Mouse (Mus musculus) stomach, embryonic 16.5 days (tissue): ENCODE measurements around the gene Mmp24. TPM values are rescaled to one million over a fixed set of nuclear protein-coding genes. Genes with fewer than 3 reads are reported as not detected.

Source experiments
- ATAC-seq: fragments of 200-750 bp; cut with Nextera tagmentation; 2 replicates; pipeline ENCODE4 v1.8.0; 2017; ENCODE audit warnings: moderate number of reproducible peaks, moderate TSS enrichment; ENCODE audit not compliant: insufficient read depth, low FRiP score
- H3K27ac ChIP-seq: fragments of 300-500 bp; sonication (generic); 2 replicates; pipeline ENCODE4 v1.5.1; 2014; ENCODE audit warnings: low read length
- H3K27me3 ChIP-seq: fragments of 300-500 bp; sonication (generic); 2 replicates; pipeline ENCODE4 v1.6.1; 2014; ENCODE audit warnings: low read length, control low read depth, mixed read lengths; ENCODE audit not compliant: control insufficient read depth, insufficient read depth
- H3K36me3 ChIP-seq: fragments of 300-500 bp; sonication (generic); 2 replicates; pipeline ENCODE4 v1.6.1; 2014; ENCODE audit warnings: low read length; ENCODE audit not compliant: control insufficient read depth, insufficient read depth
- H3K4me1 ChIP-seq: fragments of 300-500 bp; sonication (generic); 2 replicates; pipeline ENCODE4 v1.6.1; 2014; ENCODE audit warnings: low read length, control low read depth, mixed read lengths; ENCODE audit not compliant: control insufficient read depth, insufficient read depth
- H3K4me2 ChIP-seq: fragments of 300-500 bp; sonication (generic); 2 replicates; pipeline ENCODE4 v1.6.1; 2014; ENCODE audit warnings: low read depth, low read length, mixed read lengths
- H3K4me3 ChIP-seq: fragments of 300-500 bp; sonication (generic); replicated peaks from 2 replicates; pipeline ENCODE4 v1.5.1; 2014; ENCODE audit warnings: mild to moderate bottlenecking, low read length
- H3K9ac ChIP-seq: fragments of 300-500 bp; sonication (generic); 2 replicates; pipeline ENCODE4 v1.6.1; 2014; ENCODE audit warnings: low read length
- H3K9me3 ChIP-seq: fragments of 300-500 bp; sonication (generic); replicated peaks from 2 replicates; pipeline ENCODE4 v1.6.1; 2016; ENCODE audit warnings: low read length, control low read depth; ENCODE audit not compliant: control insufficient read depth
- WGBS: fragments of 180-500 bp; shearing (Covaris S2); extraction: QIAGEN DNeasy Blood & Tissue Kit; methylation state at CpG from one replicate; pipeline ENCODE4 v1.1.7; 2014; 5-methylcytosine and 5-hydroxymethylcytosine counted together
- polyA plus RNA-seq: library from polyadenylated mRNA; unstranded; fragments of >200 nt; fragmentation: Nextera tagmentation; extraction: Ambion mirVana; gene quantifications from 2 replicates; pipeline ENCODE4 v1.2.1, GENCODE M21; 2015

The Mmp24 gene
- polyA plus RNA-seq, 1 experiment from 2014 or later: 0.23 TPM

DNA sequence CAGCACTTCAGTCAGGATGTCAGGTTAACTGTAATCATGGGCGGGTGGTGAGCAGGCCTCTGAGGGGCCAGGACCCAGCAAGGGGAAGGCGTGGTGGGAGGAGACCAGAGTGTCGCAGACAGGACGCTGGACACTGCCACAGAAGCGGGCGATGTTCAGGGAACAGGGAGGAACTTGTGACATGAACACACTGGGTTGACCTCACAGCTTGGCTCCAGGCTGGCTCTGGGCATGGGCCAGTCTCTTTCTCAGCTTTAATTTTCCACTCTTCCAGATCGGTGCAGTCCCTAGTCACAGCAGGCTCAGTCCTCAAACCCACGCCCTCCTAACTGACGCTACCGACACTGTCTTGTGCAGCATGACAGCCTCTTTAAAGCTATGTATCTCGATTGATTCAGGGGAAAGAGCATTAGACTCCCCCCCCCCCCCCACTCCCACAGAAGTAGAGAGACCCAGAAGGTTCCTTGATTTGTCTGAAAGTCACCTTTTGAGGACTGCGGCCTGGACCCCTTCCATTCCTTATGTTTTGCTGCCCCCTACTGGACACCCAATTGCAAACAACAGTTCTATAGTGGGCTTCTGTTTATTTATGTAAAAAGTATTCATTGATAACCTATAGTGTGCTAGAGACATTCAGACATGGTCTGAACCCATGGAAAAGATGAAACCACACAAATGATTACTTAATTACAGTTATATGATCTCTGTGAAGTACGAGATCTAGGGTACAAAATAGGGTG is 10.3 kb upstream of the Mmp24 start:
- H3K27me3 ChIP-seq: no peaks in the 10 kb centered on the region
- no peaks in the 10 kb centered on the region for H3K36me3 ChIP-seq
- WGBS: 48% methylated on average over 13 of the region's 13 CpGs
- H3K4me3 ChIP-seq: no peak overlapping the region
- peak; percentile 44; the same call in 1 of the 2 replicates for ATAC-seq
- H3K27ac ChIP-seq: no peak overlapping the region
- H3K4me2 ChIP-seq: no peak overlapping the region
- H3K9me3 ChIP-seq: no peaks in the 10 kb centered on the region
- H3K4me1 ChIP-seq: no peaks in the 10 kb centered on the region
- H3K9ac ChIP-seq: 0 out of 2 replicates have a peak overlapping the region, but pooled peaks have one; percentile 9

DNA sequence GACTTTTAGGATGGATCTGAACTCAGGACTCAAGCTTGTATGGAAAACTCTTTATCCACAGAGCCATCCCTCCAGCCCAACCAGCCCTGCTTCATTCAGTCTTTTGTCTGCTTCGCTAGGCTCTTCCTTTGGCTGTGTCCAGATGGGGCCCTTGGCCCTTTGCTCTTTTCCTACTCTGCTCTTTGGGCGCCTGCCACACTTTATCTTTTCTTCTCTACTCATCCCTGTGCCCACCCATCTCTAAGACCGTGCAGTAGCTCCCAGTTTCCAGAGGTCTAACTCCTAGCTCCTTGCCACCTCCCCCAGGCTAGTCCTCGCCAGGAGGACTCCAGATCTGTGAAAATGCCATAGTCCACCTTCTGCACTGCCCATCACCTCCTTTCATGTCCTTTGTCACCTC is 1.5 kb upstream of the Mmp24 start:
- WGBS: 52% methylated on average over 4 of the region's 4 CpGs
- Histone ChIP-seq H3K4me3 (no peak overlapping the region), H3K4me2 (no peak overlapping the region), H3K27me3 (peaks cover 24% of the 10 kb centered on the region), H3K27ac (no peak overlapping the region), H3K9ac (no peak overlapping the region), H3K4me1 (peaks cover 2% of the 10 kb centered on the region; the same call in 1 of the 2 replicates), H3K9me3 (no peaks in the 10 kb centered on the region), H3K36me3 (no peaks in the 10 kb centered on the region)
- no peak for ATAC-seq

DNA sequence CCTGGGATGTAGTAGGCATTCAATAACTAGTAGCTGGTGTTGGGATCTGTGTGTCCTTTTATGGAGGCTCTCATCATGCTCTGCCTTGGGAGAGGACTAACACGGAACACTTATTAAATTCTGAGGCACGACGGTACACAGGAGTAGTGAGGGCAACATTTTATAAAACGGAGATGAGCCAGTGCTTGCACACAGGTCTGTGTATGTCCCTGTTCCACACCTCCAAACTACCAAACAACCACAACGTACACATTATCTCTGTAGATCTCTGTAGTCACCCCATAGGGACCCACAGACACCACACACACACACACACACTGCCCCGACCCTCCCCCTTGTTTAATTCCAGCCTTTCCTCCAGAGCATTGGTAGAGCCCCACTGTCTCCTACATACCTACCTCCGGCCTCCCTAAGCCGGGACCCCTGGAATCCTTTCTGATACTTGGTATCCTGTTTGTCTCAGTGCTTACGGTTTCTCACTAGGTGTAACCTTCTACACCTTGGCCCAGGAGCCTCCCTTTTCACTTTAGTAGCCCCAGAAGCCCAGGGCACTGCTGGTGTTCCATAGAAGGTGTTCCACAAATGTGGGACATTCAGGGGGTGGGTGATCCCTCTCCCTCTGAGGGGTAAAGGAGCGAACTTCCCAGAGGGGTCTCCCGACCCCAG is 748 bp upstream of the Mmp24 start:
- Histone ChIP-seq H3K36me3 (no peaks in the 10 kb centered on the region), H3K4me2 (peak overlapping the region; percentile 94), H3K27me3 (peaks cover 24% of the 10 kb centered on the region)

GRCm38 (mm10) chr2:155775685-155776263 is 632 bp downstream of the Mmp24 start:
- Histone ChIP-seq H3K4me3 (peak overlapping the region; percentile 58), H3K27me3 (peaks cover 24% of the 10 kb centered on the region), H3K9me3 (no peaks in the 10 kb centered on the region), H3K9ac (no peak overlapping the region; the same call in 1 of the 2 replicates), H3K27ac (no peak overlapping the region), H3K4me2 (peak overlapping the region; percentile 94), H3K4me1 (peaks cover 2% of the 10 kb centered on the region; the same call in 1 of the 2 replicates), H3K36me3 (no peaks in the 10 kb centered on the region)
- under 1% methylated on average over 44 of the region's 44 CpGs for WGBS
- peak; percentile 72 for ATAC-seq

More for the DNA sequence above, 748 bp upstream of the Mmp24 start:
- no peak for ATAC-seq
- Histone ChIP-seq H3K9me3 (no peaks in the 10 kb centered on the region), H3K27ac (no peak overlapping the region), H3K4me1 (peaks cover 2% of the 10 kb centered on the region; the same call in 1 of the 2 replicates), H3K4me3 (no peak overlapping the region), H3K9ac (no peak overlapping the region)
- 52% methylated on average over 11 of the region's 11 CpGs for WGBS

DNA sequence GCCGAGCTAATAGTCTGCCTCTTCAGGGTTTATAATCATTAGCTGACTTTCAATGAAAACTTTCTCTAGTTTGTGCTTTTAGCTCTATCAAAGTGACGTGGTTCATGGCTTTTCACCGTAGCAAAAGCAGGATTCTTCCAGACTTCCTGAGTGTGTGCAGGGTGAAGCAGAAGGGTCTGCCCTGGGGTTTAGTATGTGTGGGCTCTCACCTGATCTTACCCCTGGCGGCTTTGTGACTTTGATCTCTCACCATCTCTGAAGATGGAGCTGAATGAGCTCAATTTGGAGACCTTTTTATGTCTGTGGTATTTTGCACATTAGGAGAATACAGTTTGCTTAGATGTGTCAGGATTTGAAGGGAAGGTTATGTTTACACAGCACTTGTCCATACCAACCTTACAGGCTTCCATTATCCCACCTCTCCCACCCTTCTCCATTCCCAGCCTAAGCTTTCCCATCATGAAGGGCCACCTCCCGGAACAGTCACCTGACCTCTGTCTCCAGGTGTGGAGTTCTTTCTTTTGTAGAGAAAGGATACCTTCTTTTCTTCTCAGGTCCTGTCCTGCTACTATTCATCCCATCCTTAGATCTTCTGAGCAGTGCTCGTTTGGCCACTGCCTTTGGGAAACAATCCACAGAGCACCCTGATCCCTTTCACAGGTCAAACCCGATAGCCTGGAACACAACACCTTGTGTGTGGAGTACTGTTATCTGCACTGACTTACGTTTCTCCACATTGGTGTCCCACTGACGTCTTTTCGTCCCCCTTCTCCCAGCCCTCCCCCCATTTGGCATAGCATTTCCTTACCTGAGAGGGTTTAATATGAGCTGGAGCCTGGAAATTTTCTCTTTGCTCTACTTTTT is 1.9 kb downstream of the Mmp24 start:
- Histone ChIP-seq H3K4me3 (no peak overlapping the region), H3K27me3 (peaks cover 24% of the 10 kb centered on the region), H3K9ac (no peak overlapping the region), H3K4me1 (peaks cover 2% of the 10 kb centered on the region; the same call in 1 of the 2 replicates), H3K27ac (no peak overlapping the region), H3K4me2 (no peak overlapping the region), H3K36me3 (no peaks in the 10 kb centered on the region), H3K9me3 (no peaks in the 10 kb centered on the region)
- no peak for ATAC-seq
- 53% methylated on average over 10 of the region's 10 CpGs for WGBS

- Histone ChIP-seq H3K9ac (no peak overlapping the region), H3K4me3 (no peak overlapping the region), H3K9me3 (no peaks in the 10 kb centered on the region), H3K4me2 (no peak overlapping the region), H3K27ac (no peak overlapping the region), H3K36me3 (no peaks in the 10 kb centered on the region), H3K4me1 (peaks cover 2% of the 10 kb centered on the region; the same call in 1 of the 2 replicates), H3K27me3 (peaks cover 24% of the 10 kb centered on the region)
- no peak for ATAC-seq
- 82% methylated on average over 4 of the region's 4 CpGs for WGBS
Measured at GRCm38 (mm10) chr2:155777688-155777985, 2.5 kb downstream of the Mmp24 start.

- Histone ChIP-seq H3K4me3 (no peak overlapping the region), H3K36me3 (no peaks in the 10 kb centered on the region), H3K4me1 (peaks cover 2% of the 10 kb centered on the region; the same call in 1 of the 2 replicates), H3K27ac (no peak overlapping the region), H3K27me3 (peaks cover 24% of the 10 kb centered on the region), H3K4me2 (no peak overlapping the region), H3K9me3 (no peaks in the 10 kb centered on the region), H3K9ac (no peak overlapping the region)
- WGBS: 58% methylated on average over 6 of the region's 6 CpGs
- ATAC-seq: no peak
Measured at GRCm38 (mm10) chr2:155778004-155778403, 2.9 kb downstream of the Mmp24 start.

GRCm38 (mm10) chr2:155779066-155779465 is 3.9 kb downstream of the Mmp24 start:
- no peak overlapping the region for H3K27ac ChIP-seq
- H3K36me3 ChIP-seq: no peaks in the 10 kb centered on the region
- peaks cover 18% of the 10 kb centered on the region for H3K27me3 ChIP-seq
- WGBS: 49% methylated on average over 7 of the region's 7 CpGs
- no peak overlapping the region for H3K4me3 ChIP-seq
- no peak overlapping the region for H3K9ac ChIP-seq
- H3K4me2 ChIP-seq: no peak overlapping the region
- ATAC-seq: no peak
- H3K4me1 ChIP-seq: peaks cover 2% of the 10 kb centered on the region; the same call in 1 of the 2 replicates
- no peaks in the 10 kb centered on the region for H3K9me3 ChIP-seq
